Mouse (Mus musculus) spleen, postnatal 14 days (tissue): Measurements from ENCODE around the gene Cdc42se1.

Experiments used
- DNase-seq, 2 experiments: peaks; one replicate each; pipeline ENCODE4 v3.0.0; 2021 to 2022; ENCODE audit warnings: low spot score in 2 of 2

Gene Cdc42se1

GRCm38 (mm10) chr3:95224295-95224694 lies 4.2 kb upstream of the Cdc42se1 start:
- no peak for DNase-seq

- no peak for DNase-seq
These were observed 1.3 kb upstream of the Cdc42se1 start for GRCm38 (mm10) chr3:95227214-95227613.

GRCm38 (mm10) chr3:95228894-95229780 lies 605 bp downstream of the Cdc42se1 start:
- peak; percentile 20 to 34 for DNase-seq

- DNase-seq, result peak; percentile 27 to 34
These were observed 1.4 kb downstream of the Cdc42se1 start for GRCm38 (mm10) chr3:95229781-95230494.

- no peak for DNase-seq
These were observed 2.2 kb downstream of the Cdc42se1 start for GRCm38 (mm10) chr3:95230495-95231297.

GRCm38 (mm10) chr3:95231298-95232221 lies 3.0 kb downstream of the Cdc42se1 start, which contains the start of gene Mllt11:
TSS of gene Mllt11 (minus strand) at chr3:95232171.
- DNase-seq, result peak; percentile 33 to 48

- DNase-seq, result no peak
These were observed 4.2 kb downstream of the Cdc42se1 start for GRCm38 (mm10) chr3:95232771-95233170.

GRCm38 (mm10) chr3:95233303-95233980 lies 4.9 kb downstream of the Cdc42se1 start:
- DNase-seq, result no peak

GRCm38 (mm10) chr3:95235386-95236301 lies 7.1 kb downstream of the Cdc42se1 start:
- DNase-seq, result no peak

- DNase-seq, result no peak
These were observed 9.1 kb downstream of the Cdc42se1 start for GRCm38 (mm10) chr3:95237541-95238099.

- no peak for DNase-seq
These were observed 10.5 kb downstream of the Cdc42se1 start for GRCm38 (mm10) chr3:95239022-95239421.

- no peak for DNase-seq
These were observed 11.4 kb downstream of the Cdc42se1 start for GRCm38 (mm10) chr3:95239971-95240370.

- DNase-seq, result no peak
These were observed 12.4 kb downstream of the Cdc42se1 start for GRCm38 (mm10) chr3:95240900-95241299.

GRCm38 (mm10) chr3:95241498-95241897 lies 13.0 kb downstream of the Cdc42se1 start, which contains the start of gene Gm128:
TSS of gene Gm128 (minus strand) at chr3:95241598.
- no peak for DNase-seq

- no peak for DNase-seq
These were observed 14.6 kb downstream of the Cdc42se1 start for GRCm38 (mm10) chr3:95243086-95243485.

- DNase-seq, result no peak
These were observed 18.1 kb downstream of the Cdc42se1 start for GRCm38 (mm10) chr3:95246465-95247231.

GRCm38 (mm10) chr3:95247660-95248336 lies 19.3 kb downstream of the Cdc42se1 start:
- no peak for DNase-seq
